Mouse (Mus musculus) spleen, postnatal 36 days (tissue): ENCODE data around the gene Vsig8.
A peak's percentile ranks its signal among the peaks of the same experiment; 100 is the strongest.

Experiments
- DNase-seq, 2 experiments: peaks; one replicate each; pipeline ENCODE4 v3.0.0; 2022; ENCODE audit warnings: low spot score in 2 of 2, mixed read lengths in 1 of 2

The Vsig8 gene

DNA sequence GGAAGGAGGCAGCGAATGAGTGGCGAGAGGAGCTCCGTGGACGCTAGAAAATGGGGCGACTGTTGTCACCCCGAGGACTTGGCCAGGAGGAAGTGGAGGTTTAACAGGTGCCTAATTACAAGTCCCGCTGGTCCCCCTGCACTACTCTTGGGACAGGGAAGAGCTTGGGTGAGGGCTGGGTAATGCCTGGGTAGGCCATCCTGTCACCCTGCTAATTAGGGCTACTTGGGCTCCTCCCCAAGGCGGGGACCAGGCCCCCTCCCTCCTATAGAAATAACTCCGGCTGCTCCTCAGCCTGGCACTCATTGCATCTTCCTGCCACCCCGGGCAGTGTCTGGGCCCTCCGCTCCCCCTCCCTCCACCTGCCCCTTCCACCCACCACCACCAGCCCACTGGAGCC is at the start of gene Vsig8:
Vsig8 (plus strand) TSS at position 301 of the 400 bp plus-strand sequence.
- no peak for DNase-seq

GRCm38 (mm10) chr1:172507001-172507400 is 48.7 kb upstream of the Vsig8 start:
- DNase-seq = no peak

- DNase-seq = no peak
These were observed 48.0 kb upstream of the Vsig8 start for GRCm38 (mm10) chr1:172507701-172508100.

GRCm38 (mm10) chr1:172508172-172508571 is 47.6 kb upstream of the Vsig8 start:
- no peak for DNase-seq

GRCm38 (mm10) chr1:172509235-172509634 is 46.5 kb upstream of the Vsig8 start:
- DNase-seq = no peak

- no peak for DNase-seq
These were observed 45.8 kb upstream of the Vsig8 start for GRCm38 (mm10) chr1:172509983-172510382.

DNA sequence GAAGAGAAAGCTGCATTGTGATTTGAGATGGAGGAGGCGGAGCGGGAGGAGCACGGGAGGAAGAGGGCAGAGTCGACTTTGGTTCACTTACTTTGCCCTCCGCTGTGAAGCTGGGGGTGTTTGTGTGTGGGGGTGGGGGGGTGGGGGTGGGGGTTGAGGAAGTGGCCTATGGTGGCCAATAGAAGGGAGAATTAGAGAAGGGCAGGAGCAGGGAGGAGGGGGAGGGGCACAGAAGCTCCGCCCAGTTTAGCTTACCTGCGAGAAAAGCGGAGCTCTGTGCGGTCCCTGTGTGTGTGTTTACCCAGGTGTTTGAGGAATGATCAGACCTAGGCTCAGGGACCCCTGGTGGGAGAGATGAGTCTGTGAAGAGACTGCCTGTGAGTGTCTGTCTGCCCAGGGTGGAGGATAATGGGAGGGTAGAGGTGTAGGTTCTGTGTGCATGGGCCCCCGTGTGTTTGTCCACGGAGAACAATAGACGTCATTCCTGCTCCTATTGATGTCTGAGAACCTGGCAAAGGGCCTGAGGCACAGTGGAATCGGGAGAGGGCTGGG is 45.2 kb upstream of the Vsig8 start:
- no peak for DNase-seq

DNA sequence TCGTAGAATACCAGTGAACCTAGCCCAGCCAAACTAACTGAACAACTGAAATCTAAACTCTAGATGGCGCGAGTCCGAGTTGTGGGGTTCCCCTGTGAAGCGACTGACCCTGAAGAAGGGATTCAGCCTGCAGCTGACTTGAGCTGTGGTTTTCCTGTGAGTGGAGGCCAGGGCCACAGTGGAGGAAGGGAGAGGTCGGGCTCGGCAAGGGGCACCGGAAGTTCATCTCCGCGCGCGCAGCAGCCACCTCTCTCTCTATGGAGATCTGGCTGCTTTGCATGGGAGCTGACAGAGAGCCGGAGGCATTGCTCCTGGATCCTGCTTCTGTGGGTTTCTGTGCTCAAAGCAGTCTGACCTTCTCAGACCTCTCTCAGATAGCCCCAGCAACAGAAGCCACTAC is 42.8 kb upstream of the Vsig8 start:
- DNase-seq = peak; percentile 85 to 87

GRCm38 (mm10) chr1:172513525-172514212 is 42.1 kb upstream of the Vsig8 start:
- peak; percentile 82 to 83 for DNase-seq

GRCm38 (mm10) chr1:172514213-172514529 is 41.6 kb upstream of the Vsig8 start:
- DNase-seq = no peak

GRCm38 (mm10) chr1:172514551-172515268 is 41.0 kb upstream of the Vsig8 start:
- no peak for DNase-seq

DNA sequence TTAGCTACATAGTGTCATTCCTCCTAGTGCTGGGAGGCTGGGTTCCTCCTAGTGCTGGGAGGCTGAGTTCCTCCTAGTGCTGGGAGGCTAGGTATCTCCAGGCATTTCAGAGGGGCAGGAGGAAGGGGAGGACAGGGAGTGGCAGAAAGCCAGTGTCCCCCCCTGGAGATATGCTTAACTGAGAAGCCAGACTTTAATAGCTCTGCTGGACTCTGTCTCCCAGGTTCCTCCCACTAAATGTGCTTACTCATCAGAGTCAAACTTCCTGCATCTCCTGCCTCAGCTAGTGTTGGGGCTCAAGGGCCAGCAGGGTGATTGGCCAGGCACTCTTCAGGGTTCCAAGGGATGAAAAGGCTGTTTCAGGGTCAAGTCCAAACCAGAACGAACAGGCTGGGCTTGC is 40.3 kb upstream of the Vsig8 start:
- DNase-seq = no peak

GRCm38 (mm10) chr1:172518013-172518412 is 37.7 kb upstream of the Vsig8 start:
- DNase-seq = no peak

DNA sequence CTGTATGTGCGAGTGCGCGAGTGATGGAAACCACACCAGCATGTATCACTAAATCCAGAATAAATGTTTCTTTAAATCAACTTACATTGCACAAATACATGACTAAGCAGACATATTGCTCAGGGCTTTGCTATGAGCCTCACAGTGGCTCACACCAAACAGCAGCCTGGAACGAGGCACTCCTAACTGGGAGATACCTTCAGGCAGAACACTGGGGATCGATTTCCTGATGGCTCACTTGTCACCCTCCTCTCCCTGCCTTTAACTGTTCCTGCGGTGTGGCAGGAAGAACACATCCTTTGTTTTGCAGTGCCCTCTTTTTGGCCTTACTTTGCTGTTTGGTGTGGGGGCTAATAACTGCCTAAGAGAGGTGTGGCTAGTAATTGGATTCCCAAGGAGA is 36.1 kb upstream of the Vsig8 start:
- DNase-seq = no peak

DNA sequence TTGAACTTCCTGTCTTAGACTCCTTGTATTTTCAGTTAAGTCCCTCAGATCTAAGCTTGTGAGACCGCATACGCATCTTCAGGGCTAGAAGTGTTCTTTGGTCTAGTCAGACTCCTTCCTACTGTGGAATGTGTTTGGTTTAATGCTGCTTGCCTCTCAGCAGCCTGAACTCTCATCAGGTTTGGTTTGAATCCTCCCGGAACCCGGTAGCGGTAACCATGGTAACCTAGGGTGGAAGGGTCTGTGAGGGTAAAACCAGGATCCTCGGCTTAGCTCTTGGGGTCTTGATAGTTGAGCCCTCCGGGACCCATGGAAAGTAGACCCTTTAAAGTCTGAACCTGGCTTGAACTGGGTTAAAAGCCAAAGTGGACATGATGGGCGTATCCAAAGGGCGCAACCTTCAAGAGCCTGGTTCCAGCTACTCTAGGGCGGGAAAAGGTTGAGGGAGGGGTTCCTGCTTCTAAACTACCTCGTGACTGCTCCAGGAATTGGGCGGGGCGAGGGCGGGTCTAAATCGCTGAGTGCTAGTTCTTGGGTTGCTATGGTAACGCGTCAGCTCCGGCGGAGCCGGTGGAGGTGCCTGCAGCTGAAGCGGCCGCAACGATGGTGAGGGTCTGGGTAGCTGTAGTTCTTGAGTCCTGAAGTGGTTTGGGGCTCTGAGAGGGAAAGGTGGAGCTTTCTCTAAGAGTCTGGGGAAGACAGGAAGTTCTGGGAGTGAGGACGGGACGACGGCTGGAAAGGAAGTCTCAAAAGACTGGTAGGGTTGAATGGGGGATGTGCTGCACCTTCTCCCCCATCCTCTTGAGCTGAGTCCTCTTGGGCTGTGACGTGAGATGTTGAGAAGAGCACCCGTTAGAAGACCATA is 34.9 kb upstream of the Vsig8 start, which contains the start of gene Cfap45:
Cfap45 (plus strand) TSS at position 226 of the 865 bp plus-strand sequence.
- DNase-seq = peak; percentile 77 to 82

GRCm38 (mm10) chr1:172522524-172522923 is 33.2 kb upstream of the Vsig8 start:
- peak; percentile 39 to 42 for DNase-seq

GRCm38 (mm10) chr1:172523699-172524101 is 32.0 kb upstream of the Vsig8 start:
- DNase-seq = no peak

GRCm38 (mm10) chr1:172525027-172525764 is 30.5 kb upstream of the Vsig8 start:
- DNase-seq = peak; percentile 51 to 56

GRCm38 (mm10) chr1:172525971-172526370 is 29.8 kb upstream of the Vsig8 start:
- DNase-seq = no peak

GRCm38 (mm10) chr1:172526380-172527081 is 29.2 kb upstream of the Vsig8 start:
- DNase-seq = peak; percentile 50 to 52

GRCm38 (mm10) chr1:172527431-172527830 is 28.3 kb upstream of the Vsig8 start:
- no peak for DNase-seq
